Mouse (Mus musculus) lung, adult 2 months (tissue): Measurements from ENCODE around the gene Pdcd1.

Experiments used
- CTCF ChIP-seq: fragments of 200-500 bp; IDR thresholded peaks from 2 replicates; pipeline ENCODE4 v1.5.1; 2011; ENCODE audit warnings: mild to moderate bottlenecking, low read length, control low read depth; ENCODE audit not compliant: insufficient read depth
- POLR2A ChIP-seq: fragments of 200-500 bp; IDR thresholded peaks from 2 replicates; pipeline ENCODE4 v1.6.1; 2011; ENCODE audit warnings: low read depth, mild to moderate bottlenecking, control low read depth, low read length, borderline replicate concordance; ENCODE audit errors: extremely low read depth

DNA sequence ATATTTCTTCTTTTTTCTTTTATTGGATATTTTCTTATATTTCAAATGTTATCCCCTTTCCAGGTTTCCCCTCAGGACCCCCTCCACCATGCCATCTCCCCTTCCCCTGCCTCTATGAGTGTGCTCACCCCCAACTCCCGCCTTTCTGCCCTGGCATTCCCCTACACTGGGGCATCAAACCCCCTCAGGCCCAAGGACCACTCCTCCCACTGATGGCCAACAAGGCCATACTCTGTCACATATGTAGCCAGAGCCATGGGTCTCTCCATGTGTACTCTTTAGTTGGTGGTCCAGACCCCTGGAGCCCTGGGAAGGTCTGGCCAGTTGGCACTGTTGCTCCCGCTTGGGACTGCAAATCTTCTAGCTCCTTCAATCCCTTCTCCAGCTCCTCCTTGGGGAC, 5.0 kb upstream of the Pdcd1 start:
- no peak for TF ChIP-seq CTCF
- no peak for TF ChIP-seq POLR2A
